Mouse (Mus musculus): ENCODE measurements around the gene Baz2b.
"Not testable (repeated sequence)": the region's sequence is repeated elsewhere in the genome, so short reads cannot be mapped to it uniquely, and the experiment has no call there.

Baz2b gene

GRCm38 (mm10) chr2:59951127-59951526 is 258.5 kb downstream of the Baz2b start:
- peak; percentile 29 for DNase-seq

GRCm38 (mm10) chr2:59936296-59936695 is 273.3 kb downstream of the Baz2b start:
- no peak for DNase-seq

- DNase-seq = no peak
These were observed 276.5 kb downstream of the Baz2b start for GRCm38 (mm10) chr2:59933129-59933528.

- no peak for DNase-seq
These were observed 277.4 kb downstream of the Baz2b start for GRCm38 (mm10) chr2:59932244-59932643.

GRCm38 (mm10) chr2:59913610-59914009 is 296.0 kb downstream of the Baz2b start:
- peak; percentile 62 for DNase-seq

GRCm38 (mm10) chr2:59908048-59908447 is 301.6 kb downstream of the Baz2b start:
- peak; percentile 67 for DNase-seq

- DNase-seq = peak; percentile 67
These were observed 305.6 kb downstream of the Baz2b start for GRCm38 (mm10) chr2:59904007-59904406.

GRCm38 (mm10) chr2:59898666-59899065 is 311.0 kb downstream of the Baz2b start:
- DNase-seq = peak; percentile 87

- peak; percentile 43 for DNase-seq
These were observed 311.5 kb downstream of the Baz2b start for GRCm38 (mm10) chr2:59898105-59898504.

- DNase-seq = peak; percentile 68
These were observed 312.8 kb downstream of the Baz2b start for GRCm38 (mm10) chr2:59896837-59897236.

GRCm38 (mm10) chr2:59896400-59896799 is 313.2 kb downstream of the Baz2b start:
- DNase-seq = peak; percentile 90

GRCm38 (mm10) chr2:59889699-59890098 is 319.9 kb downstream of the Baz2b start:
- DNase-seq = peak; percentile 94

GRCm38 (mm10) chr2:59882742-59883281 is 326.8 kb downstream of the Baz2b start:
- no peak for DNase-seq

GRCm38 (mm10) chr2:59881831-59882741 is 327.6 kb downstream of the Baz2b start, which contains the start of gene Wdsub1:
Gene Wdsub1, minus strand, starts transcription at chr2:59882591.
- peak; percentile 100 for DNase-seq

GRCm38 (mm10) chr2:59881404-59881803 is 328.2 kb downstream of the Baz2b start:
- peak; percentile 77 for DNase-seq

GRCm38 (mm10) chr2:59878221-59878620 is 331.4 kb downstream of the Baz2b start:
- DNase-seq = no peak

- DNase-seq = no peak
These were observed 332.3 kb downstream of the Baz2b start for GRCm38 (mm10) chr2:59877335-59877734.

GRCm38 (mm10) chr2:59876482-59876881 is 333.2 kb downstream of the Baz2b start:
- no peak for DNase-seq

- DNase-seq = no peak
These were observed 339.1 kb downstream of the Baz2b start for GRCm38 (mm10) chr2:59870526-59870925.

GRCm38 (mm10) chr2:59862618-59863017 is 347.0 kb downstream of the Baz2b start:
- DNase-seq = no peak

GRCm38 (mm10) chr2:59854363-59854762 is 355.3 kb downstream of the Baz2b start:
- DNase-seq = no peak

GRCm38 (mm10) chr2:59853543-59853942 is 356.1 kb downstream of the Baz2b start:
- no peak for DNase-seq

GRCm38 (mm10) chr2:59852916-59853315 is 356.7 kb downstream of the Baz2b start:
- DNase-seq = peak; percentile 89

- DNase-seq = not testable (repeated sequence)
These were observed 357.8 kb downstream of the Baz2b start for GRCm38 (mm10) chr2:59851885-59852284.

Data from heart, adult 11 months (tissue).